Mouse (Mus musculus) thymus, adult 2 months (tissue): Measurements from ENCODE around the gene Ap2a2.

Experiments
- CTCF ChIP-seq: fragments of 200-500 bp; IDR thresholded peaks from 2 replicates; pipeline ENCODE4 v1.5.1; 2012; ENCODE audit warnings: mild to moderate bottlenecking, control low read depth, low read length, moderate library complexity, borderline replicate concordance; ENCODE audit not compliant: control insufficient read depth, poor library complexity, insufficient read depth; ENCODE audit errors: extremely low read depth
- POLR2A ChIP-seq: fragments of 200-500 bp; IDR thresholded peaks from 2 replicates; pipeline ENCODE4 v1.6.1; 2012; ENCODE audit warnings: mild to moderate bottlenecking, low read length, control low read depth, moderate library complexity; ENCODE audit not compliant: control insufficient read depth, poor library complexity, insufficient read depth; ENCODE audit errors: extremely low read depth

DNA sequence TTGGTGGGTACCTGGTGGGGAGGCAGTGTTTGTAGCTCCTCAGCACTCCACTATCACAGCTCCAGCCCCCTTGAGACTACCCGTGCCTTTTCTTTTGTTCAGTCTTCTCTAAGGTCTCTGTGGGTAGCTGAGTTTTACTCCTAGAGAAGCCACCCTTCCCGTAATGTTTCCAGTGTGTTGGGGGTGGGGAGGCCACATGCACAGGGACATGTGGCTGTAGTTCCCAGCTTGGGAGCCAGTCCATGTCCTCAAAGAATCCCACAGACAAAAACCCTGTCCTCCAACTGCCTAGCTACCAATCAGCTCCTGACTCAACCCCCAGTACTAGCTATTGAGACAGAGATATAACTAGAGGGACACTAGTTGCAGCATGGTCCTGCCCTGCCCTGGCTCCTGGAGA, 85.1 kb downstream of the Ap2a2 start:
- TF ChIP-seq POLR2A (no peak), CTCF (no peak)
